Mouse (Mus musculus) layer of hippocampus, adult 2 months (tissue): ENCODE measurements at regions not wholly inside any gene's neighbourhood (a gene's known extent, or its start where the extent isn't known, plus 50 kb on each side); places are given as distances from the start of the nearest gene placed in this dataset.
"Not testable (repeated sequence)": the region's sequence is repeated elsewhere in the genome, so short reads cannot be mapped to it uniquely, and the experiment has no call there.

ENCODE experiments used
- DNase-seq, 2 experiments: peaks; one replicate each; pipeline ENCODE4 v3.0.0; 2022; ENCODE audit warnings: low spot score in 2 of 2
- H3K27ac ChIP-seq: fragments of 200-600 bp; 2 replicates; pipeline ENCODE4 v1.8.1; 2022
- H3K4me3 ChIP-seq: fragments of 200-600 bp; 2 replicates; pipeline ENCODE4 v1.8.1; 2022; ENCODE audit warnings: mild to moderate bottlenecking
- CTCF ChIP-seq: fragments of 200-600 bp; conservative IDR thresholded peaks from 2 replicates; pipeline ENCODE4 v1.8.1; 2022; ENCODE audit warnings: antibody characterized with exemption, mild to moderate bottlenecking, moderate library complexity

DNA sequence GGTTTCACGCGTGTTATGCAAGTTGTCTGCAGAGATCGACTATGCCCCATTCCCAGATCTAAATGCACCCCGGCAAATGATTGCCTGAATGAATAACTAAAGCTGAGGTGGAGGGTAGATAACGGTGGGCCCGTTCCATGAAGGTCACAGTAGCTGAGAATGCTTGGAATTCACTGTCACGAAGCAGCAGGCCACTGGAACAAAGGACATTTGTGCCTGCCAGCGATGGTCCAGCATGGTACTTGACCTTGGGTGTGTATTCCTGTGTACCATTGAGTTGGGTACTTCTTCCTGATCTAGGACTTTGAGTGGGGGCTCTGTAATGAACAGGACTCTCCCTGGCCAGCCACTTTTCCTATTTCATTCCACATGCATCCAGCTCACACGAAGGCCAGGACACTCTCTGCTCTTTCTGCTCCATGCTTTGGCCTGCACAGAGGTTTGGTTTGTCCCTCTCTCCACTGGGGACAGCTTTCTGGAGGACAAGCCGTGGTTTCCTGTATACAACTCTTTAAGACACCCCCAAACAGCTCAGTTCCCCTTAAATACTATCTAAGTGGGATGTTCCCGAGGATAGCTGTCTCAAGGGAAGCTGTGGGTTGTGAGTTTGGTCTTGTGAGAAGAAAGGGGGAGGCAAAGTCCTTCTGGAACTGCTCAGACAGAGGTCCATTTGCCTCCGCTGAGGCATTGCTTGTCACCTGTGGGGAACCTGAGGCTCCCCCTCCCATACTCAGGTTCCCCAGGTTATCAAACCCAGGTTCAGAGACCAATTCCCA lies 246.9 kb downstream of the Diras2 start:
- H3K4me3 ChIP-seq, result no peak overlapping the region
- TF ChIP-seq CTCF, result no peak
- no peak overlapping the region for H3K27ac ChIP-seq
- no peak for DNase-seq

DNA sequence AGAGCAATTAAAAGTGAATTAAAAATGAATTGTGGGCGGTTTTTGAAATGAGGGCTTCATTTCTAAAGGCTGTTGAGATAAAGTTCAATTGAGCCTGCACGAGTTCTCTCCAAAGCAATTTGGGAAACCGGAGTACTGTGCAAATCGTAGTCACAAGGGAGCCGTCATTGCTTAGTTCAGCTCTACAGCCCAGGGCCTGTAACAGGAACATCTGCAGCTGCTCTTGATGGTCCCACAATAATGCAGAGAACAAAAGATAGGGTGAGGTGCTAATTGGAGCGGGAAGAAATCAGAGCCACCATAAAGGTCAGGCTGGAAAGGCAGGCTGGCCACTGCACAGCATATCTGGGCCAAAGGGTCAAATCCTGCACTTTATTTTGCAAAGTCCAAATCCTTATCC lies 242.7 kb downstream of the Diras2 start:
- TF ChIP-seq CTCF, result no peak
- no peak overlapping the region for H3K27ac ChIP-seq
- H3K4me3 ChIP-seq, result no peak overlapping the region
- DNase-seq, result no peak

DNA sequence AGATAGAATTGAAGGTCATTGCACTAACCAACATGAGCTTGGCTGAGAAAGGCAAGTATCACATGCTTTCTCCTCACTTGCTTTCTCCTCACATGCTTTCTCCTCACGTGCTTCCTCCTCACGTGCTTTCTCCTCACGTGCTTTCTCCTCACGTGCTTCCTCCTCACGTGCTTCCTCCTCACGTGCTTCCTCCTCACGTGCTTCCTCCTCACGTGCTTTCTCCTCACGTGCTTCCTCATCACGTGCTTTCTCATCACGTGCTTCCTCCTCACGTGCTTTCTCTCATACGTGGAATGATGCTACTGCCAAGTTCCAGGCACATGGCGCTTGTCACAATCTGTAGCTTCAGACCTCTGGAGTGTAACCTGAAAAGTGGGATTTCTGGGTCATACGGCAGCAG lies 235.2 kb downstream of the Diras2 start:
- no peak for DNase-seq
- Histone ChIP-seq H3K27ac (no peak overlapping the region), H3K4me3 (no peak overlapping the region)
- TF ChIP-seq CTCF, result no peak

- Histone ChIP-seq H3K27ac (no peak overlapping the region), H3K4me3 (no peak overlapping the region)
- TF ChIP-seq CTCF, result peak; percentile 48
- DNase-seq, result no peak
Measured at GRCm38 (mm10) chr13:52296541-52297276, 234.4 kb downstream of the Diras2 start.

DNA sequence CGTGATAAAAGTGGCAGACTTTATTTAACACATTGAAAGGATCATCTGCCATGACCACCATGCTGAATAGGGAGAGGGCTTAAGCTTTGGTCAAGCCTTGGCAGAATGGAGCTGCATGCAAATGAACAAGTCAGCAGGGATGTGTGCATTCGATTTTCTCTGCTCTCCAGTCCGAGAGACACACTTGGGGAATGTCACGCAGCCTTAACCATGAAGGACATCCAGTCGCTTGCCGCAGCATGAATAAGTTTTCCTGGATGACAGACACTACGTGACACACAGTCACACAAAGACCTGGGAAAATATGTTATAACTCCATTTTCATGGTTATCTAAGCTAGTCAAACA lies 233.8 kb downstream of the Diras2 start:
- Histone ChIP-seq H3K4me3 (no peak overlapping the region), H3K27ac (no peak overlapping the region)
- TF ChIP-seq CTCF, result no peak
- no peak for DNase-seq

- peak in 1 of 2 experiments; percentile 12 for DNase-seq
- TF ChIP-seq CTCF, result no peak
- Histone ChIP-seq H3K4me3 (no peak overlapping the region), H3K27ac (no peak overlapping the region)
Measured at GRCm38 (mm10) chr13:52298362-52298761, 232.7 kb downstream of the Diras2 start.

GRCm38 (mm10) chr13:52305328-52305727 lies 225.8 kb downstream of the Diras2 start:
- H3K4me3 ChIP-seq, H3K27ac ChIP-seq, DNase-seq: not testable (repeated sequence)

DNA sequence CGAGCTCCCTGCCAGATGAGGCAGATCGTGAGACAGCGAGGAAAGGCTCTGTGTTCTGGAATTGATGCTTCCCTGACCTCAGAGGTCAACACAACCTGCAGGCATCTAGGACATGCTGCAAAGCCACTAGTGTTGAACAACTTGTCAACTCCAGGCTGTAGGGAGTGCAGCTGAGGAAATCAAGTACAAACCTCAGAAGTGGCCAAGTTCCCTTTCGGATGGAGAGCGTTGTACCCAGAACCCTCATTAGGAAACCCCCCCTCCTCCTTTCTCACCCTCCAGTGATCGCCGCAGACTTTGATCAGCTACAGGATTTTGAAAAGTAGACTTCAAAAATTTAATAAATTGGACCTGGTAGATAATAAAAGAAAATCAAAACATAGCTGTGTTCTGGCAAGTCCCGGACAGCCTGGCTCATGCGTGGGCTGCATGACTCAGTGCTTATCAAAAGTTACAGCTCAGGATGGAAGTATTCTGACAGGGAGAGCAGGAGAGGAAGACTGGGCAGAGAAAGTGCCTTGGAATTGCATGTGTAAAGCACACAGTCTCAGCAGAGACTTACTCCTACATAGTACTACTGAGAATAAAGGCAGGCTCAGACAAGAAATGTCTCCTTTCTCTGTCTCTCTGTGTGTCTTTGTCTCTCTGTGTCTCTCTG lies 224.2 kb downstream of the Diras2 start:
- peak; percentile 47 to 62 for DNase-seq

DNA sequence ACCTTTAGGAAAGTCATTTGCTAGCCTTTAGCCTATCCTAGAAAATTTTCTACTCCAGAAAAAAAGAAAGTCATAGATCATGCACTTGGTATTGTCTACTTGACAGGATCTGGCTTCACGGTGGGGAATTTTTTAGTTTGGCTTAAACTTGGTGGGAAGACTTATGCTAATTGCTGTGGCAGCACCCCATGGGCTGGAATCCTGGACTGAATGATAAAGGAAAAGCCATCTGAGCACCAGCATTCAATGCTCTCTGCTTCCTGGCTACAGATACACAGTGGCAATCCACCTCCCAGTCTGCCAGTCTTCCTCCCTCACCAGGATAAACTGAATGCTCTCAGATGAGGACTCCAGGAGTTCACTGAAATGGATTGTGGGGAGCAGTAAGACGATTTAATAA lies 220.1 kb downstream of the Diras2 start:
- TF ChIP-seq CTCF, result no peak
- DNase-seq, result no peak
- no peak overlapping the region for H3K4me3 ChIP-seq
- no peak overlapping the region for H3K27ac ChIP-seq

More for the DNA sequence above, 224.2 kb downstream of the Diras2 start:
- Histone ChIP-seq H3K27ac (peak overlapping the region; percentile 32), H3K4me3 (no peak overlapping the region)
- TF ChIP-seq CTCF, result no peak

DNA sequence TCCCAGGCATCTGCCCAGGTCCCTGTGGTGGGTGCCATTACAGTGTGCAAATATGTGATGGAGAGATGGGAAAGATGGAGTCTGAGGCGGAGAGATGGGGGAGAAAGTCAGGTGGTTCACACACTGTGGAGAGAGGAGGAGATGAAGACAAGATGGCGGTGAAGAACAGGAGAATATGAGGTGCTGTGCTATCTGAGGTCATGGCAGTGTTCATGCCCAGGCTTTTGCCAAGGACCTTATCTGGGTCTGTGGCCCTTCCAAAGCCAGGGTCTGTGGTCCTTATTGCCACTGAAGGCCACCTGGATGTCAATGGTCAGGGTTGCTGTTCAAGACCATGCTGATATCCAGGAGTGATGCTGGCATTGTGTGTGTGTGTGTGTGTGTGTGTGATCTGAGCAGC lies 212.8 kb downstream of the Diras2 start:
- Histone ChIP-seq H3K27ac (no peak overlapping the region), H3K4me3 (no peak overlapping the region)
- DNase-seq, result no peak
- no peak for TF ChIP-seq CTCF

GRCm38 (mm10) chr13:52323691-52324090 lies 207.4 kb downstream of the Diras2 start:
- no peak for DNase-seq
- Histone ChIP-seq H3K27ac (no peak overlapping the region), H3K4me3 (no peak overlapping the region)
- no peak for TF ChIP-seq CTCF

- not testable (repeated sequence) for DNase-seq, H3K27ac ChIP-seq, H3K4me3 ChIP-seq
Measured at GRCm38 (mm10) chr13:52324378-52324777, 206.7 kb downstream of the Diras2 start.

- not testable (repeated sequence) for H3K27ac ChIP-seq, DNase-seq, H3K4me3 ChIP-seq
Measured at GRCm38 (mm10) chr13:52325647-52326046, 205.4 kb downstream of the Diras2 start.
